Mouse (Mus musculus): ENCODE measurements around the gene Zcchc14. TPM values are rescaled to one million over a fixed set of nuclear protein-coding genes. Genes with fewer than 3 reads are reported as not detected.

Zcchc14 gene
- polyA plus RNA-seq, 1 experiment, result 16.9 TPM

DNA sequence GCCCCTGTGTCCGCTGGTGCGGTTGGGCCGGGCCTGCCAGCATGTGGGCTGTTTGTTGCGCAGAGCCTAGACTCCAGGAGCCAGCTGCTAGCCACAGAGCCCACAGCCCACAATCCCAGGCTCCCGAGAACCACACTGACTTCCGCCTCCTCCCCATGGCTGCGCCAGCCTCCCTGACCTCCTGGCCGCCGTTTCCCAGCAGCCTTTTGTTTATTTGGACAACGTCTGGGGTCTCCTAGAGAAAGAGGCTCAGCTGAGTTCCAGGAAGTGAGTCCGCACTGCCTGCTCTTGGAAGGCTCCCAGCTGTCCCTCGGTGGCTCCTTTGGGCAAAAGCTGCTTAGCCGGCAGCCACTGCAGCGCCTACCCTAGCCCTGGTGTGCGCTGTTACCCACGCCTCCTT lies 12.6 kb upstream of the Zcchc14 start:
- DNase-seq (ENCODE audit: low spot score), result no peak

DNA sequence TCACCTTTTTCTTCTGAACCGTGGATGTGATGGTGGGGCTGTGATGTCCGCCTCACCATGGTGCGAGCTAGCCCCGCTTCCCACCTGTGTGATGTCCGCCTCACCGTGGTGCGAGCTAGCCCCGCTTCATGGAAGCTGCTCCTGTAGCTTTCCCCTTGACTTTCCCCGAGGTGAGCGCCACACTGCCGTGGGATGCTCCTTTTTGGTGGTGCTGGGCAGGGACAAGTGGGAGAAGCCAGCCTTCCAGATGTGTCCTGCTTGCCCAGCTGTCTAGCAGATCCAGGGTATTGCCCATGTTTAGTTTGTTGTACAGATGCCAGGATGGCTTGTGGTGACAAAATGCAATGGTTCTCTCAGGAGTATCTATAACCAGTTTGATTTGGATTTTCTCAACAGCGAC lies 10.4 kb upstream of the Zcchc14 start:
- no peak for DNase-seq (ENCODE audit: low spot score)

DNA sequence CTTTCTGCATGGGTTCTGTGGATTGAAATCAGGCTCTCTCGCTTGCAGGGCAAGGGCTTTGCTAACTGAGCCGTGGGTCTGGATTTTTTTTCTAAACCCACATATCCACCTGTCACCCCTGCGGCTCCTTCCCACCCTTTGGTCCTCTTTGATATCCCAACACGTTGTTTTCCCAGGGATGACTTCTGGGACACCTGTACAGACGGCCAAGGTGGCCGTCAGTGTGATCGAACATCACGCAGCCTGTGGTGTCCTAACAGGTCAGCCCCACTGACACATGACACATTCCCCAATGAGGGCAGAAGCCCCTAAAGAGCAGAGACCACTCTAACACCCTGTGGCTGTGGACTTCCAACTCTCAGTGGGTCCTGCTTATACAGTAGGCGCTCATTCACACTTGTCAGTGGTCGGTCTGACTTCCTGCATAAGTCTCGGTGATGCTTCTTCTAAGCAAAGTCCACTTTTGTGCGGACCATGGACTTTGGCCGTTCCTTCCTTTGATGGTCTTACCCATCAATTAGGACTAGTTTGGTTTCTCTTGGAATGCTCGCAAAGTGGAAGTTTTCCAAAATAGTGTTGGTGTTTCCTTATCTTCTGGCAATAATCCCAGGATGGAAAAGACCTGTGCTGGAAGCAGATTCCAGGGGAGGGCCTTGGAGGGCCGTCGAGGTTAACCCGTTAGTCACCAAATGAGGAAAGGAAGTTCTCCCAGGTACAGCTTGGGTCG lies 9.1 kb upstream of the Zcchc14 start:
- DNase-seq (ENCODE audit: low spot score), result no peak

DNA sequence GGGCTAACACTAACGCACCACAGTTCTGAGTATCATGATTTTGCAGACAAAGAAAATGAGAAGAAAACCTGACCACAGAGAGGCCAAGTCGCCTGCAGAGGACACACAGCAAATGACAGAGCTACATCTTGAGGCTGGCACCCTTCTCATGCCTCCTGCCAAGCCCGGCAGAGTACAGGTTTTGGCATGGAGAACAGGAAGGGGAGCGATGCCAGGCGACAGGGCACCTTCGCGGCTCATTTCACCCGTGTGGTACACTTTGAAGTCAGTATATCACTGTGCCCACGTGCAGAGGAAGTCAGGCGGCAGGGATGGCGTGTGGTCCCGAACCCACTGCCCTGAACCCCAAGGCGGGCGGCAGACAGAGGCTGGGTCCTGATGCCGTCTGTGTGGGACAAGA lies 7.9 kb upstream of the Zcchc14 start:
- no peak for DNase-seq (ENCODE audit: low spot score)

DNA sequence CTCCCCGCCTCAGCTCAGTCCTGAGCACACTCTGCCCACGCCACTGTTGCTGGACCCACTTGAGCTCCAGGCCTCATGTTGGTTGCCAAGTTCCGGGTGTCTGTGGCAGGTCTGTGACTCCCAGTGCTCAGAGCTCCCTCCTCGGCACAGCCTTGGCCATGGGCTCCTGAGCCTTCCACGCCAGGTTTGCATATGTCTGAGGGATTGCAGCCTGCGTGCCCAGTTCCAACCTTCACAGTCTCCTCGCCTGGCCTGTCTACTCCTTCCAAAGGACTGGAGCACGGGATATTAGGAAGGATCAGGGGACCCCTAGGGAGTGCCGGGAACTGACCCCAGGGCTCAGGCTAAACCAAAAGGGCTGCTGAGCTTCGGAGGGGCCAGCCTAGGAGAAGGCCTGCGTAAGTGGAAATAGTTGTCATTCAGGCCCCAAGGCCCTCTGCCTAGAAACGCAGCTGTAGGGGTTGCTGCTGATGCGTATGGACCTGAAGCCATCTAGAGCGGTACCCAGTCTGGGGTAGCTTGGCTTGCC lies 2.3 kb upstream of the Zcchc14 start:
- no peak for DNase-seq (ENCODE audit: low spot score)

DNA sequence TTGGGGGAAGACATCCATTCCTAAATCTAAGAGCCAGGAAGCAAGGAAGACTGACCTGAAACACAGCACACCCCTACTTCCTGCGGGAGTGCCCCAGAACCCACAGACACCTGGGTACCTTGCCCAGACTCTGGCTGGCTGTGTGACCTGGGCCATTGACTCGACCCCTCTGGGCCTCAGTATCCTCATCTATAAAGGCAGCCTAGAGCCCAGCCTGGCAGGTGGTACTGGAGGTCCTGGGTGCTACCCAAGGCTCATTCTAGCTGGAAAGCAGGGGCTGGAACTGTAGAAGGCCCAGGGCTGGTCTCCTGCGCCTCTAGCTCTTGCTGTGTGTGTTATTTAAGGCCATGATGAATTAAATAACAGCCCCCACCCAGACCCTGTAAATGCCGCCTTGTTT lies 1.4 kb upstream of the Zcchc14 start:
- DNase-seq (ENCODE audit: low spot score), result no peak

DNA sequence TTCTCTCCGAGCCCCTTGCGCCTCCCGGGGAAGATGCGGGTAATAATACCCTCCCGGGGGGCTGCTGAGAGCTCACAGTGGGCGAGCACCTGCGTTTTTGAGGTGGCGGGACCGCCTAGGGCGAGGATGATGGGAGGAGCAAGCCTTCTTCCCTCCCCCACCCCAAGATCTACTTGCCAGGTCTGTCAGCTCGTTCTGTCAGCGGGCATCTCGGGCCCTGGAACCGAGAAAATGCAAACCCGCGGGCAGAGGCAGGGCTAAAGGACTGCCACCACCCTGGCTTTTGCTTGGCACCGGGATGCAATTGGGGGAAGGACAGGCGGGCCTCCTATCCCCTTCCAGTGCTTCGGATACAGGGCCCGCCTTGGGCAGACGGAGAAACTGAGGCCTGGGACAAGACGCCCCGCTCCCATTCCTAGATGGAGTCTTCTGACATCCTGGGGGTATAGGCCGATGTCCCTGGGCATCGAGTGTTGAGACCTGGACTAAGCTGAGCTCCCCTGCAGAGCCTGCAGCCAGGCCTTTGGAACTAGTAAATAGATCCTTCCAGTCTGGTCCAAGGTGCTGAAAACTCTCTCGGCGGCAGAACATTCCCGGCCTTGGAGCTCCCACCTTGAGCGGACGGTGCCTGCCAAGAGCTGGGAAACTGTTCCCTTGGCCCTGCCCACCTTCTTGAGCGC lies 779 bp upstream of the Zcchc14 start:
- no peak for DNase-seq (ENCODE audit: low spot score)

DNA sequence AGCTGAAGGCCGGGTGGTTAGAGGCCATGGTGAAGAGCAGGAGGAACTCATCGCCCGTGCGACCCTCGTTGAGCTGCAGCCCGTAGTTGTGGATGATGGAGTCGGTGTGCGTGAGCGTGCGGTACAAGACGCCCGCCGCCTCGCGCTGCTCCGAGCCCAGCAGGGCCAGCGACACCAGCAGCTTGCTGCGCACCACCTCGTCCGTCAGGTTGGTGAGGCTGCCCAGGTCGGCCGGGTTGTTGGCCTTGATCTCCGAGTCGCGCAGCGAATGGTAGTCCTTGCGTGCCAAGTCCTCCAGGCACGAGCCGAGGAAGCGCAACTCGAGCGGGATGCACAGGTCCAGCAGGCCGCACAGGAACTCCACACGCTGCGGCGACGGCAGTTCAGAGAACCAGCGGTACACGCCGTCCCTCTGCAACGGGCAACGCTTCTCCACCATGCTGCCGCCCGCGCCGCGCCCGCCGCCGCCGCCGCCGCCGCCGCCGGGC lies 783 bp downstream of the Zcchc14 start:
- peak; percentile 46 for DNase-seq (ENCODE audit: low spot score)

DNA sequence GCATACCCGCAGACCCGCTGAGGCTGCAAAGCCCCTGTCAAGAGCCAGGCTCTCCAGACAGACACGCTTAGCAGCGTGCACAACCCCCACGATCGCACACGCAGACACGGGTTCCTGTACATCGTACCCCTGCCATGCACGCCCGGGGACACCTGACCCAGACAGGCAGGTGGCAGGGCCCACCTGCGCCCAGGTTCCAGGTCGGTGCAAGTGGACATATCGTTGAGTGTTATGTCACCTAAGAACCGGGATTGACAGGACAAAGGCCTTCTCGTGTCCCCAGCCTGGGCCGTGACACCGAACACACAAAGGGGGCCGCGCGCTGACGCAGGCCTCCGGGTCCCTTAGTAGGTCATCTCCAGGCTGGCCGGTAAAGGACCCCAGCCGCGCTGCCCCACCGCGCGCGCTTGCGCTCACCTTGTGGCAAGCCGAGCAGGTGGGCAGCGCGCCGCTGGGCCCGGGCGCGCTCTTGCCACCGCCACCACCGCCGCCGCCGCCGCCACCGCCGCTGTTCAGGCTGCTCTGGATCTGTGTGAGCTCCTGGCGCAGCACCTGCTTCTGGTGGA lies 1.3 kb downstream of the Zcchc14 start:
- no peak for DNase-seq (ENCODE audit: low spot score)

DNA sequence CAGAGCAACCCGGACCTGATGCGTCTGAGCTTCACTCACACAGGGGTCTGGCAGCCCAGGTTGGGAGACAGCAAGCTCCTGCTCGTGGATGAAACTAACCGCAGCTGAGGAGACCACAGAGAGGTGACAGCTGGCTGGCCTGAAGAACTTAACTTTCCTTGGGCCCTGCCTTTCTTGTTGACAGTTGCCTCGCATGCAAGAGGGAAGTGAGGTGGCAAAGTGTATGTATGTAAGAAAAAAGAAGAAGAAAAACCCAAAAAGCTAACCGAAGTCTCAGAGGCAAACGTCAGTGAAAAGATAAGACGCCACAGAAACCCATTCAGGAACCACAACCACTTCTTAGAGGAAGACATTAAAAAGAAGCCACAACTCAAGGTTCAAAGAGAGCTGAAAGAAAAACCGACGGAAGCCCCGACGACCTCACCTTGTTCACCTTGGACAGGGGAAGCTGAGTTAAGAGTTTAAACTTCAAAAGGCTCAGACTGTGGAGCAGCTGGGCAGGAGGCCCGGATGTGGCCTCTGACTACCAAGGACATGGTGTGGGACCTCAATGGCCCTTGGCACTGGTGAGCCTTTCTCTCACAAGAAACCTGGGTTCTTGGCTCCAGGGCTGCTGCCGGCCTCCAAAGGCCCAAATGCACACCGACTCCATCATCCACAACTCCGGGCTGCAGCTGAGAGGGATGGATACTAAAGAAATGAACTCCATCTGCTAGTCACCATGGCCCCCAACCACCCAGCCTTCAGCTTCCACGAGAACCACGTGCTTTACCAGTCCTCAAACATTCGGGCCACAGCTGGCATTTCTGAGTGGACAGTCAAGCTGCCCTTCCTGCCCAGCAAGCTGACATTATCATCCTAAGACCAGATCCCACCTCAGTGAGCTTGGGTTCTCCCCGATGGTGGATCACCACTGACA lies 2.1 kb downstream of the Zcchc14 start:
- DNase-seq (ENCODE audit: low spot score), result no peak

DNA sequence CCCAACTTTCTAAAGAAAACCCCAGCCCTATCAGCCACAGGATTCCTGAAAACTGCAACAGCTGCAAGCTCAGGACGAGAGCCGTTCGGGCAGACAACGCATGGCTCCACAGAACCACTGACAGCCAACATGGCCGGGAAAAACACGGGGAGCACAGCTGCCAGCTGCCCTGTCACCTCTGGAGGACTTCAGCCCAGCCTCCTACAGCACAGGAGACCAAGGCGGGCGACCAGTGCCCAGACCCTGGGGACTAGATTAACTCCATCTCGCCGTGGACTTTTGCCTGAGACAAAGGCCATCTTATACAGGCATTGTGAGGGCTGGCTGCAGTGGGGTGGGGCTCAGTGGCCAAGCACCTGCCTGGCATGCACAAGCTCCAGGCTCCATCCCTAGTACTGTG lies 2.8 kb downstream of the Zcchc14 start:
- no peak for DNase-seq (ENCODE audit: low spot score)

DNA sequence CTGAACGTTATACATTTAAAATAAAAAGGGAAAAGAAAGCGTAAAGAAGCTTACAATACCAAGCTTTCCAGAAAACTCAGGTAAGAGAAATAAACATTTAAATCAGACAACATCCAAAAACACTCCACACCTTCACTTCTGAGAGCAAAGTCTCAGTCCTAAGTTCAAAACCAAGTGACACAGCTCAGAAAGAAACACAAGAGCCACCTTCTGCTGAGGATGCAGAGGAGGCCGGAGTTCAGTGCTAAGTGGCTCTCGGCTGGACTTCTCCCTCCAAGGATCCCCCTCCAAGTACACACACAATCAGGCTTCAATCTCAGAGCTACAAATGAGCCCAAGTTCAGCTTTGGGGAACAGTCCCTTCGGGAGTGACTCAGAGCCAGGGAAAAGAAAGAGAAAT lies 3.3 kb downstream of the Zcchc14 start:
- DNase-seq (ENCODE audit: low spot score), result no peak

DNA sequence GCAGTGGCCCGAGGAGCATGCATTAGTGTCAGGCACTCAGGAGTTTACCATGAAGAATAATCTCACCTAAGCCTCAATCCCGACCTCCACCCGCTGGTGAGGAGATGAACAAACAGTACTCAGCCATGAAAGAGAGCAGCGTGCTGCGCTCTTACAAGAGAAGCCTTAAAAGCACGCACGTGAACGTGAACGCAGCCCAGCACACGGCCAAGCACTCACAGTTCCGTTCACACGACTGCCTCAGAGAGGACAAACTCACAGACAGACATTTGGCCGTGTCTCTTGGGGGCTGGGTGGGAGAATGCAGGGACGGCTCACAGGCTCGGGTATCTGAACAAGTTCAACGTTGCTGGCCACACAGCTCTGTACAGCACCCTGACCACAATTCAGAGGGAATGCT lies 4.2 kb downstream of the Zcchc14 start:
- no peak for DNase-seq (ENCODE audit: low spot score)

DNA sequence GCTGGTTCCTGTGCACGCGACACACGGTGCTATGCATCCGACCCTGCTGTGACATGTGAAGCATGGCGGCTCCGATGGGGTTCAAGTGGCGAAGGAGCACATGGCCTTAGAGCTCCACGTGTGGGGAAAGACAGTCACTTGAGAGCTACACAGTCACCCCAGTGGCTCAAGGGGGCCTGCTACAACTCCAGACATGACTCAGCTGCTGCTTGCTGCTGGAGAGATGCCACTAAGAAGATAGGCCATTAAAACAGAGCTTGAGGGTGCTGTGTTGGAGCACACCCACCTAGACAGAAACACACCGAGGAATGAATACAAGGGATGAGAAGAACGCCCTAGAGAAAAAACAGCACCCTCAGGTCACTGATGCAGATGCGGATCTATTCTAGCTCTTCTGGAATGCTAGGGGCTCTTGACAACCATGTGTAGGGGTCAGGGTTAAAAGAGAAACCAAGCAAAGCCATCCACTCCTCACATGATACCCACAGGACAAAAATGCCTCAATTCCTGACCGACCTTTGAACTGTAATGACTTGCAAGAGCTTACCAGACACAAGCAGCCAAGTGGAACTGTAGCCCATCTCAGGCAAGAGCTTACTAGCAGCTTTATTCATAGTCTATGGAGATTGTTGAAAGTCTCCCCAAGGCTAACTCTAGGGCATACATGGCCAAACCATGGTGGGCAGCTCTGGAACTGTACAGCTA lies 5.0 kb downstream of the Zcchc14 start:
- no peak for DNase-seq (ENCODE audit: low spot score)

DNA sequence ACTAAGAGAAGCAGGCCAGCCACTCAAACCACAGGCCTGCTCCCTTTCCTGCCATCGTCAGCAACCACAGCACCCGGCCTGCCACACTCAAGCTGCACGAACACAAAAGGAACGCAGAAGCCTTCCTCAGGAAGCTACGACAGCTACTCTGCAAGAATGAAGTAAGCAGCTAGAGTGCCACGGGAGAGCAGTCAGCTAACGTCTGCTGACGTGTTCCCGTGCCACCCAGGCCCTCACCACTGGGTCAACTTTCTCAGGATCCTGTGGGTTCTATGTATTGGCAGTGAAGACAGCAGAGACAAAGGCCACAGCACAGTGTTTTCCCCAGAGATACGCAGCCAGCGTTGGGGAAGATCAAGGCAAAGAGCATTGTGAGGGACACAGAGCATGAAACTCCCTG lies 9.3 kb downstream of the Zcchc14 start:
- no peak for DNase-seq (ENCODE audit: low spot score)

DNA sequence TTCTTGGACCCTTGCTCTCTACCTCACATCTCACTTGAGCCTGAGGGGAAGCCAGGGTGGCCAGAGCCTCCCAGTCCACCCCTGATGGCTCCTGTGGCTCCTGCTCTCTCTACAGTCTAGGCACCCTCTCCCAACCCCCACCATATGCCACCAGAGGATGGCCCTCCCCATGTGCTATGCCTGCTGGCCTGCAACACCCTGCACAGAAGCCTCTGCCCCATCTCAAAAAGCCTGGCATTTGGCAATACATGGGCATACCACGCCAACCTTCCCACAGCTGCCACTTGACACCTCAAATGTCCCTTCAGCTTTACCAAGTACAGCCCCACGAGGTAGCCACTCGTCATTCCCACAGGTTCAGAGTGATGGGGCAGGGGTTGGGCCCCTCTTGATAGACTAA lies 9.9 kb downstream of the Zcchc14 start:
- DNase-seq (ENCODE audit: low spot score), result no peak

DNA sequence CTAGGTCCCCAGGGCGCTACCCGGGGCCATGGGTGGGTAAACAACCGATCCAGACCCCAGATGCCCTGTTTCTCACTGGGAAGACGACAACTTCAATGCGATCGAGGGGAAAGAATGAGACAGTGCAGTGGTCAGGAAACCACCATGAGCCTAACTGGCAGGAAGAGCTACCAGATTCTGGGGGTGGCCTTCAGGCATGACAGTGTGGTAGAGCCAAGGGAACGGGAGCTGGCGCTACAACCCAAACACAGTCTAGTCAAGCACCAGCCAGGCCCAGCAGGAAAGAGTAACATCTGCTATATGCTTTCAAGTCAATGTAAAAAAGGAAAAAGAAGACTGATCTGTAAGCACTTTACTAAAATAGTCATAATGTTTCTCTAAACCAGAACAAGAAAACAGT lies 16.5 kb downstream of the Zcchc14 start:
- no peak for DNase-seq (ENCODE audit: low spot score)

DNA sequence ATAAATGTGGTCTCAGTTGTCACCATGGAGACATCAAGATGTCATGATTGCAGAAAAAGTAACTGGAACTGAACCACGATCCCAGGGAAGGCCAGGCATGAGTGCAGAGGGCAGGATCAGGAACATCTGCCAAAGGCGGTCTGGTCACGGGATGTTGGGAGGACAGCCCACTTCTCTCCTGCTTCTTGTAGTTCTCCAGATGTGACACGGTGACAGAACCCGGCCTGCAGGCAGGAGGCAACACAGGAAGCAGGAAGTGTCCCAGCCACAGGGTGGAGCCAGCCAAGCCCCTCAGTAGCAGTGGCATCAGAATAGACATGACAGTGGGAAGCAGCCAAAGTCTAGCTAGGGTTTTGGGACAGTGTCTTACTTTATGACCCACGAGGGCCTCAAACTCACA lies 17.2 kb downstream of the Zcchc14 start:
- DNase-seq (ENCODE audit: low spot score), result no peak

DNA sequence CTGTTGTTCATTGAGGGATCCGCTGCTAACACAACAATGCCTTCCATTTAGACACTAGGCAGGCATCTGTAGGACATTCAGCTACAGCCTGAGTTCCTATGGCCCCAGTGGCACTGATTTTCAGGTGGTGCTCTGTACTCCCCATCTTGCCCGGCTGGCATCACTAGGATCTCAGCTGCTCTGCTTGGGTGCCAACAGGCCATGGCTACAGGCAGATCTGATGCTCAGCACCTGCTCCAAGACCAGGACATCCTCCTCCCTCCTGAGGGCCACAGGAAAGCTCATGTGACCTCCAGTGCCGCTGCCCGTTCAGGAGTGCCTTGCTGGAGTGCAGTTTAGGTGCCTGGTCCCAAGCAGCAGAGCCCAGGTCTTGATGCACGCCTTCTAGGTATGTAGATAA lies 20.3 kb downstream of the Zcchc14 start:
- no peak for DNase-seq (ENCODE audit: low spot score)

DNA sequence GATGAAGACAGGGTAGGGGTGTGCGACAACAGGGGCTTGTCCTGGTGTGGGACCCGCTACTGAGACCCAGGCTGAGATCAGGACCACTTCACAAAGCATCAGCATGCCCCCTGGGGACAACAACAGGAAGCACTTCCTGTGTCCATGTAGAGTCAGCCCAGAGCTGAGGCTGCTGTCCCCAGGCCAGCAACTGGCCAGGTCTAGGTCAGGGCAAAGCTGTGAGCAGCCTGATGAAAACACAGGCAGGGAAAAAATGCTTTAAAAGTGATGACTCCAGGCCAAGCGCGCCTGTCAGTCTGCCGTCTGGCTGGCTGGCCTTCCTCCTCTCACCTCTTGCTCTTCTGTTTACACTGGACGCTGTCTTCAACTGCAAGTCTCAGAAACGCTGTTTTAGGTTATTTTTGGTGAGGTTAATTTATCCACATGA lies 21.0 kb downstream of the Zcchc14 start:
- no peak for DNase-seq (ENCODE audit: low spot score)

DNA sequence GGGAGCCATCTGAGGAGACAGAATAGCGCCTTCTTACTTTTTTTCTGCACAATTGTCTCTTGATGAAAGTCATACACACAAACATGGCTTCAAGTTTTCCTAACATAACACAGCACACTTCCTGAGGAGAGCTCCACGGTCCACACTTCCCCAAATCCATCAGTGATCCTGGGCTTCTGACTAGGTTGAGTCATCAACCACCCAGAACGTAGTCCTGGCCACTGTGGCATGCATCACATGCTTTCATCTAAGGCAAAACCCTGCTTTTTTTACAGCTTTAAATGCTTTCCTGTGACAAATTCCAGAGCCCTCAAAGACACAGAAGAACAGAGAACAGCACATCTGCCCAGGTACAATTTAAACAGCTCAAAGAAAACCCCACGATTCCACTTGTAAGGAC lies 24.0 kb downstream of the Zcchc14 start:
- DNase-seq (ENCODE audit: low spot score), result no peak

All from urinary bladder, adult 2 months (tissue).